Mouse (Mus musculus) liver, embryonic 12.5 days (tissue): ENCODE data around the gene Gm27235. TPM values are rescaled to one million over a fixed set of nuclear protein-coding genes. Genes with fewer than 3 reads are reported as not detected.
"Not testable (repeated sequence)": the region's sequence is repeated elsewhere in the genome, so short reads cannot be mapped to it uniquely, and the experiment has no call there.

Experiments
- ATAC-seq: fragments of 200-750 bp; cut with Nextera tagmentation; 2 replicates; pipeline ENCODE4 v1.8.0; 2017; ENCODE audit warnings: moderate number of reproducible peaks, mild to moderate bottlenecking, moderate library complexity
- H3K27ac ChIP-seq: fragments of 300-500 bp; sonication (generic); 2 replicates; pipeline ENCODE4 v1.5.1; 2016; ENCODE audit warnings: mild to moderate bottlenecking
- H3K27me3 ChIP-seq: fragments of 300-500 bp; sonication (generic); replicated peaks from 2 replicates; pipeline ENCODE4 v1.6.1; 2016; ENCODE audit warnings: mild to moderate bottlenecking, moderate library complexity
- H3K36me3 ChIP-seq: fragments of 300-500 bp; sonication (generic); 2 replicates; pipeline ENCODE4 v1.6.1; 2016; ENCODE audit warnings: mild to moderate bottlenecking, moderate library complexity
- H3K4me1 ChIP-seq: fragments of 300-500 bp; sonication (generic); 2 replicates; pipeline ENCODE4 v1.6.1; 2016
- H3K4me2 ChIP-seq: fragments of 300-500 bp; sonication (generic); 2 replicates; pipeline ENCODE4 v1.6.1; 2016; ENCODE audit warnings: mild to moderate bottlenecking, moderate library complexity
- H3K4me3 ChIP-seq: fragments of 300-500 bp; sonication (generic); 2 replicates; pipeline ENCODE4 v1.5.1; 2016; ENCODE audit warnings: mild to moderate bottlenecking, moderate library complexity
- H3K9ac ChIP-seq: fragments of 300-500 bp; sonication (generic); 2 replicates; pipeline ENCODE4 v1.6.1; 2016; ENCODE audit warnings: mild to moderate bottlenecking, moderate library complexity
- H3K9me3 ChIP-seq: fragments of 300-500 bp; sonication (generic); replicated peaks from 2 replicates; pipeline ENCODE4 v1.6.1; 2016; ENCODE audit warnings: mild to moderate bottlenecking, moderate library complexity
- WGBS: fragments of 180-500 bp; shearing (Covaris S2); methylation state at CpG from one replicate; pipeline ENCODE4 v1.1.7; 2016; ENCODE audit not compliant: insufficient replicate concordance; 5-methylcytosine and 5-hydroxymethylcytosine counted together
- polyA plus RNA-seq: library from polyadenylated mRNA; unstranded; fragments of >200 nt; fragmentation: Nextera tagmentation; extraction: Ambion mirVana; gene quantifications from 2 replicates; pipeline ENCODE4 v1.2.1, GENCODE M21; 2016

Gm27235 gene
- polyA plus RNA-seq: not detected in 2 replicates

DNA sequence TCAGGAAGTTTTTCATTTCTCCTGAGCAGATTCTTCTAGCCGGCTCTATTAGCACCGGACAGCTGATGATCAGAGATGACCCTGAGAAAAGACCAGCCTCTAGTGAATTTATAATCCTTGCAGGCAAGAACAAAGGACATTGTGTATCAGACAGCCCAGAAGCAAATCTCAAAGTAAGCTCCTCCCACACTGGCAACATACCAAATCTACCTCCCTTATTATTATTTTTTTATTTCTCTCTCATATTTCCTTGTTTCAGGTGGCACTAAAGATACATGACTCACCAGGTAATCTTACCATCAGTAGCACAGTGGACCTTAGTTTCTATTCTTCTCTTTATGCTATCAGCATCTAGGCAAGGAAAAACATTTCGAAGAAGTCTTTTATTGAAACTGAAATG, at the start of gene Gm27235, which contains the start of gene D730048I06Rik:
TSS of gene Gm27235 (minus strand) at position 101 of the 400 bp plus-strand sequence.
TSS of gene D730048I06Rik (minus strand) at position 112 of the 400 bp plus-strand sequence.
- Histone ChIP-seq H3K4me3 (no peak within 1 kb of the TSS), H3K27me3 (no peaks in the 10 kb centered on the region), H3K4me1 (no peaks in the 10 kb centered on the region), H3K9me3 (0 out of 2 replicates have a peak, but pooled peaks cover 1% of the 10 kb centered on the region), H3K36me3 (no peaks in the 10 kb centered on the region), H3K27ac (no peak within 1 kb of the TSS), H3K9ac (no peak within 1 kb of the TSS), H3K4me2 (no peak within 1 kb of the TSS)
- WGBS: 74% methylated on average over 3 of the region's 3 CpGs
- ATAC-seq: no peak

DNA sequence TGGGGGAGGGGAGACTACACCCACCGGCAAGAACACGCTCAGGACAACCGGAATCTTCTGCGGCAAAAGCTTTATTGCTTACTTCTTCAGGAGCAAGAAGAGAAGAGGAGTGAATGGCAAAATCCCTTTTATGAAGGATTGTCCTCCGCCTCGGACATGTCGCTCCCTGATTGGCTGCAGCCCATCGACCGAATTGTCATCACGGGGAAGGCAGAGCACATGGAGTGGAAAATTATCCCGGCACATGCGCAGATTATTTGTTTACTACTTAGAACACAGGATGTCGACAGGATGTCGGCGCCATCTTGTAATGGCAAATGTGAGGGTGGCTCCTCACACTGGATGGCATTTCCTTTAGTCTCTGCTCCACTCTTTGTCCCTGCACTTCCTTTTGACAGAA, 28.0 kb upstream of the Gm27235 start:
- H3K4me1 ChIP-seq, H3K36me3 ChIP-seq, H3K4me3 ChIP-seq, H3K27ac ChIP-seq, H3K4me2 ChIP-seq, H3K9ac ChIP-seq, H3K27me3 ChIP-seq, ATAC-seq: not testable (repeated sequence)
- WGBS: 81% methylated on average over 15 of the region's 15 CpGs
- peaks cover 11% of the 10 kb centered on the region; the same call in 1 of the 2 replicates for H3K9me3 ChIP-seq

DNA sequence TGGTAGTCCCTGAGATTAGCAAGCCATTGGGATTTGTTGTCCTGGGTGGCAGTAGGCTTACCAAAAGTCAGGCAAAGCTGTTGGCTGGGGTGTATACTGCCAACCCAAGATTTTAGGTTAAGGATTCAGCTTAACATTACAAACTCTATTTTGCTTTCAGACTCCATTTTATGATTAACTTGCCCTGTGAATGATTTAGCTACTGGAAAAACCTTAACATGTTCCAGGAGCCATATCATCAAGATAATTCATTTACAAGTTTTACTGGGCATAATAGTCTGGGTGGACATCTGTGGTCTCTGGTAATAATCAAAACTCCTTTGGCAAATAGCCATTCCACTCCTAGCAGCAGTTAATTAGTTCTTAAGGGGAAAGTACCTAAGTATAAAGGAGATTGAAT, 8.2 kb upstream of the Gm27235 start:
- H3K4me3 ChIP-seq: no peak overlapping the region
- H3K4me1 ChIP-seq: no peaks in the 10 kb centered on the region
- H3K4me2 ChIP-seq: no peak overlapping the region
- no peaks in the 10 kb centered on the region for H3K27me3 ChIP-seq
- H3K27ac ChIP-seq: no peak overlapping the region
- H3K36me3 ChIP-seq: no peaks in the 10 kb centered on the region
- no peaks in the 10 kb centered on the region for H3K9me3 ChIP-seq
- no peak overlapping the region for H3K9ac ChIP-seq
- no peak for ATAC-seq

DNA sequence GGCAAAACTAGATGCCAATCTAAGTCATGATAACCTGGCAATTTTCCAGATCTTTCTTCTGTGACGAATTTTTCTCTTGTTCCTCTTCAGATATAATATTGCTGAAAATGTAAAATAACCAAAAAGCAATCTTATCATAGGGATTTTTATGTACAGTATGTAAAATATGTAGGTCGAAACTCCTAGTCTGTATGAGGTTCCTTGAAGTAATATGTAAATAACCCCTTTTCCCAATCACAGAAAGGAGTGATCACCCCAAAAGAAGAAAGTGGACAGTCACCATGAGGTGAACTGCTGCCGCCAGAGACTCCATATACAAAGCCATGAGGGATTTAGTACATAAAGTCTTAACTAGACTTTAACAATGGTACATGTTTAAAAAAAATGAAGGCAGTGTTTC, 11.9 kb downstream of the Gm27235 start, which contains the start of gene Gm17727:
TSS of gene Gm17727 (minus strand) at position 101 of the 400 bp plus-strand sequence.
- H3K4me1 ChIP-seq: no peaks in the 10 kb centered on the region
- H3K9ac ChIP-seq: no peak within 1 kb of the TSS
- H3K9me3 ChIP-seq: no peaks in the 10 kb centered on the region; the same call in 1 of the 2 replicates
- WGBS: 43% methylated on average over 3 of the region's 3 CpGs
- no peaks in the 10 kb centered on the region for H3K27me3 ChIP-seq
- no peak for ATAC-seq
- H3K36me3 ChIP-seq: no peaks in the 10 kb centered on the region
- no peak within 1 kb of the TSS for H3K4me3 ChIP-seq
- no peak within 1 kb of the TSS for H3K4me2 ChIP-seq
- no peak within 1 kb of the TSS for H3K27ac ChIP-seq

DNA sequence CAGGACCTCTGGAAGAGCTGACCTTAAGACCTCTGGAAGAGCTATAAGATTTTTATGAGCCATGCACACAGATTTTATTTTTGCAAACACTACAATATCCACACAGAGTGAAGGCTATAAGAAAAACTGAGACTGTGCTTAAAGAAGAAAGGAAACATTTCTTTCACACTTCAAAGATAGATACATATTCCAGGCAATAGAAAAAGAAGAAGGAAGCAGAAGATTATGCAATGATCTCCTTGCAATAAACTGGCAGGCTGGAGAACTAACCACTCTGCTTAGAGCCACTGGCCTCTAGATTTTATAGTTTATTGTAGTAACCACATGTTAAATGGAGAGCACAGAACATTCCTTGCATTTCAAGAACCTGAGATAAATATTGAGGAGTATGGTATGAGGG, 33.1 kb downstream of the Gm27235 start:
- no peaks in the 10 kb centered on the region for H3K4me1 ChIP-seq
- H3K9ac ChIP-seq: no peak overlapping the region
- H3K36me3 ChIP-seq: no peaks in the 10 kb centered on the region
- H3K27me3 ChIP-seq: no peaks in the 10 kb centered on the region
- no peaks in the 10 kb centered on the region for H3K9me3 ChIP-seq
- no peak overlapping the region for H3K4me2 ChIP-seq
- H3K4me3 ChIP-seq: no peak overlapping the region
- H3K27ac ChIP-seq: no peak overlapping the region
- ATAC-seq: no peak

DNA sequence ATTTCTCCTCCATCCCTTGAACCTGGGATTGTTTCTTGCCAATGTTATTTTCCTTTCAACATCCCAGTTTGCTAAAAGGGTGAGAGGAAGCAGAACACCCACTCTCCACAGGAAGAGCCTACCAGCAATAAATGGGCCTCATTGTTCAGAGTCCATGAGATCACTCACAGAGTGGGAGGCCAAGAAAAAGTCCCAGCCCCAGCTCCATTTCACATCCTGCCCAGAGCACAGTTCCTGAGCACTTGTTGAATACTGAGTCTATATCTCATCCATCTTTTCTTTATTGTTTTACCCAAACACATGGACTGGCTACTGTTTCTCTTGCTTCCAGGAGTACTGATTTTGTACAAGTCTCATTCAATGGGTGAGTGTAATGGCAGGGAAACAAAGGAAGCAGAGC, 49.2 kb downstream of the Gm27235 start, which contains the start of gene Gm17677:
TSS of gene Gm17677 (plus strand) at position 301 of the 400 bp plus-strand sequence.
- no peaks in the 10 kb centered on the region for H3K4me1 ChIP-seq
- no peak for ATAC-seq
- no peaks in the 10 kb centered on the region for H3K27me3 ChIP-seq
- H3K36me3 ChIP-seq: no peaks in the 10 kb centered on the region
- no peak within 1 kb of the TSS for H3K4me2 ChIP-seq
- no peak within 1 kb of the TSS for H3K27ac ChIP-seq
- no peak within 1 kb of the TSS for H3K9ac ChIP-seq
- no peaks in the 10 kb centered on the region for H3K9me3 ChIP-seq
- H3K4me3 ChIP-seq: no peak within 1 kb of the TSS

Other genes starting within 250 kb of the Gm27235 start
- 0.65 and 0.67 TPM in 2 replicates for gene Ddx25, start 231.6 kb downstream of the Gm27235 start, polyA plus RNA-seq
- gene Pus3, start 231.5 kb downstream of the Gm27235 start, polyA plus RNA-seq: 11.7 and 12.9 TPM in 2 replicates
- 0.32 and 0.47 TPM in 2 replicates for gene Pate2, start 219.8 kb downstream of the Gm27235 start, polyA plus RNA-seq
- 9.4 and 10.8 TPM in 2 replicates for gene Hyls1, start 219.7 kb downstream of the Gm27235 start, polyA plus RNA-seq
- not detected in 2 replicates for gene Pate4, start 178.2 kb downstream of the Gm27235 start, polyA plus RNA-seq
- gene Pate3, start 141.9 kb downstream of the Gm27235 start, polyA plus RNA-seq: not detected in 2 replicates
- gene Pate1, start 102.7 kb downstream of the Gm27235 start, polyA plus RNA-seq: not detected in 2 replicates
- not detected in 2 replicates for gene Gm17677, start 49.1 kb downstream of the Gm27235 start, polyA plus RNA-seq
- gene Gm17727, start 12.0 kb downstream of the Gm27235 start, polyA plus RNA-seq: not detected in 2 replicates
- gene D730048I06Rik, start within 50 bp of the Gm27235 start, polyA plus RNA-seq: not detected in 2 replicates
- gene 9230110F15Rik, start 54.0 kb upstream of the Gm27235 start, polyA plus RNA-seq: not detected in 2 replicates
- not detected in 2 replicates for gene 9230113P08Rik, start 118.3 kb upstream of the Gm27235 start, polyA plus RNA-seq